Mouse (Mus musculus): ENCODE measurements at regions not wholly inside any gene's neighbourhood (a gene's known extent, or its start where the extent isn't known, plus 50 kb on each side); places are given as distances from the start of the nearest gene placed in this dataset.
"Not testable (repeated sequence)": the region's sequence is repeated elsewhere in the genome, so short reads cannot be mapped to it uniquely, and the experiment has no call there.

GRCm38 (mm10) chr8:20436956-20437355 lies 73.9 kb upstream of the Gm15319 start:
- H3K27ac ChIP-seq; intact Hi-C loops (cut with DNase I); H3K4me3 ChIP-seq: not testable (repeated sequence)
- DNase-seq, result peak; percentile 42

GRCm38 (mm10) chr8:20433236-20433635 lies 70.2 kb upstream of the Gm15319 start:
- H3K4me3 ChIP-seq; intact Hi-C loops (cut with DNase I); H3K27ac ChIP-seq: not testable (repeated sequence)
- peak; percentile 17 for DNase-seq

- H3K27ac ChIP-seq; DNase-seq; intact Hi-C loops (cut with DNase I); H3K4me3 ChIP-seq: not testable (repeated sequence)
Observed at GRCm38 (mm10) chr8:20429469-20429868, 66.5 kb upstream of the Gm15319 start.

GRCm38 (mm10) chr8:20424903-20425222 lies 61.9 kb upstream of the Gm15319 start:
- DNase-seq; intact Hi-C loops (cut with DNase I): not testable (repeated sequence)
- Histone ChIP-seq H3K27ac (peak overlapping the region; percentile 83), H3K4me3 (peak overlapping the region; percentile 75)

GRCm38 (mm10) chr8:20424104-20424902 lies 61.3 kb upstream of the Gm15319 start:
- peak overlapping the region; percentile 83 for H3K27ac ChIP-seq
- TF ChIP-seq CTCF (IDR thresholded peaks at IDR 0.05), result peak; percentile 82
- intact Hi-C loops (cut with DNase I), result not testable (repeated sequence)
- DNase-seq, result peak; percentile 100
- H3K4me3 ChIP-seq, result peak overlapping the region; percentile 75

- intact Hi-C loops (cut with DNase I); DNase-seq; H3K27ac ChIP-seq; H3K4me3 ChIP-seq: not testable (repeated sequence)
Observed at GRCm38 (mm10) chr8:20420807-20421206, 57.8 kb upstream of the Gm15319 start.
